Mouse (Mus musculus): ENCODE measurements around the gene Dync1i2. TPM values are rescaled to one million over a fixed set of nuclear protein-coding genes. Genes with fewer than 3 reads are reported as not detected.
A peak's percentile ranks its signal among the peaks of the same experiment; 100 is the strongest.

Dync1i2 gene
- polyA plus RNA-seq, 1 experiment, result 67.3 TPM

- H3K36me3 ChIP-seq (ENCODE audit: control insufficient read depth, insufficient read depth), result peaks cover 63% of the 10 kb centered on the region
These were observed 36.6 kb downstream of the Dync1i2 start for GRCm38 (mm10) chr2:71248071-71248470.

GRCm38 (mm10) chr2:71250841-71251240 lies 39.3 kb downstream of the Dync1i2 start:
- Histone ChIP-seq H3K4me3 (no peak overlapping the region), H3K4me2 (ENCODE audit: low read depth) (no peak overlapping the region), H3ac (ENCODE audit: control insufficient read depth, insufficient read length) (no peak overlapping the region), H3K36me3 (ENCODE audit: control insufficient read depth, insufficient read depth) (peaks cover 70% of the 10 kb centered on the region), H3K27me3 (ENCODE audit: control insufficient read depth, insufficient read depth, insufficient read length) (no peaks in the 10 kb centered on the region), H3K79me2 (ENCODE audit: control insufficient read depth, insufficient read depth) (no peaks in the 10 kb centered on the region)
- no peak for TF ChIP-seq E2F4 (IDR thresholded peaks at IDR 0.05; ENCODE audit: insufficient read depth)
- TF ChIP-seq REST (IDR thresholded peaks at IDR 0.05; ENCODE audit: insufficient read depth, insufficient read length), result no peak
- no peak for TF ChIP-seq POLR2A (IDR thresholded peaks at IDR 0.05; ENCODE audit: insufficient read length, low read depth)
- no peak for TF ChIP-seq MAX (IDR thresholded peaks at IDR 0.05; ENCODE audit: low read depth)
- no peak for TF ChIP-seq MYOG (IDR thresholded peaks at IDR 0.05; ENCODE audit: control insufficient read depth in 1 of 3, insufficient read depth in 1 of 3, insufficient read length in 2 of 3, low read depth in 2 of 3)
- TF ChIP-seq SRF (IDR thresholded peaks at IDR 0.05; ENCODE audit: control insufficient read depth, insufficient read length, low read depth), result no peak
- no peak for TF ChIP-seq MYOD1 (IDR thresholded peaks at IDR 0.05; ENCODE audit: control insufficient read depth in 1 of 3, insufficient read length in 2 of 3, low read depth in 2 of 3)
- no peak for TF ChIP-seq POLR2AphosphoS2 (IDR thresholded peaks at IDR 0.05; ENCODE audit: insufficient read length, low read depth)
- no peak for TF ChIP-seq TCF3 (IDR thresholded peaks at IDR 0.05; ENCODE audit: insufficient read length, low read depth)
- TF ChIP-seq TCF12 (IDR thresholded peaks at IDR 0.05; ENCODE audit: insufficient read depth, poor library complexity, severe bottlenecking), result no peak
- TF ChIP-seq CEBPB (IDR thresholded peaks at IDR 0.05; ENCODE audit: insufficient read depth, poor library complexity, severe bottlenecking), result no peak
- no peak for TF ChIP-seq USF1 (IDR thresholded peaks at IDR 0.05; ENCODE audit: low read depth)

More at GRCm38 (mm10) chr2:71248071-71248470, 36.6 kb downstream of the Dync1i2 start:
- Histone ChIP-seq H3K27me3 (ENCODE audit: control insufficient read depth, insufficient read depth, insufficient read length) (no peaks in the 10 kb centered on the region), H3K4me2 (ENCODE audit: low read depth) (peak overlapping the region; percentile 22), H3ac (ENCODE audit: control insufficient read depth, insufficient read length) (no peak overlapping the region), H3K4me3 (no peak overlapping the region), H3K79me2 (ENCODE audit: control insufficient read depth, insufficient read depth) (no peaks in the 10 kb centered on the region)
- no peak for TF ChIP-seq MAX (IDR thresholded peaks at IDR 0.05; ENCODE audit: low read depth)
- no peak for TF ChIP-seq MYOD1 (IDR thresholded peaks at IDR 0.05; ENCODE audit: control insufficient read depth in 1 of 3, insufficient read length in 2 of 3, low read depth in 2 of 3)
- TF ChIP-seq TCF12 (IDR thresholded peaks at IDR 0.05; ENCODE audit: insufficient read depth, poor library complexity, severe bottlenecking), result no peak
- no peak for TF ChIP-seq USF1 (IDR thresholded peaks at IDR 0.05; ENCODE audit: low read depth)
- TF ChIP-seq POLR2A (IDR thresholded peaks at IDR 0.05; ENCODE audit: insufficient read length, low read depth), result no peak

- no peak overlapping the region for H3ac ChIP-seq (ENCODE audit: control insufficient read depth, insufficient read length)
- H3K27me3 ChIP-seq (ENCODE audit: control insufficient read depth, insufficient read depth, insufficient read length), result no peaks in the 10 kb centered on the region
- peaks cover 77% of the 10 kb centered on the region for H3K36me3 ChIP-seq (ENCODE audit: control insufficient read depth, insufficient read depth)
- no peaks in the 10 kb centered on the region for H3K79me2 ChIP-seq (ENCODE audit: control insufficient read depth, insufficient read depth)
- TF ChIP-seq REST (IDR thresholded peaks at IDR 0.05; ENCODE audit: insufficient read depth, insufficient read length) (no peak), TCF3 (IDR thresholded peaks at IDR 0.05; ENCODE audit: insufficient read length, low read depth) (no peak), TCF12 (IDR thresholded peaks at IDR 0.05; ENCODE audit: insufficient read depth, poor library complexity, severe bottlenecking) (no peak), MYOG (IDR thresholded peaks at IDR 0.05; ENCODE audit: control insufficient read depth in 1 of 3, insufficient read depth in 1 of 3, insufficient read length in 2 of 3, low read depth in 2 of 3) (no peak), POLR2AphosphoS2 (IDR thresholded peaks at IDR 0.05; ENCODE audit: insufficient read length, low read depth) (no peak), CEBPB (IDR thresholded peaks at IDR 0.05; ENCODE audit: insufficient read depth, poor library complexity, severe bottlenecking) (no peak), E2F4 (IDR thresholded peaks at IDR 0.05; ENCODE audit: insufficient read depth) (no peak), POLR2A (IDR thresholded peaks at IDR 0.05; ENCODE audit: insufficient read length, low read depth) (no peak)
- H3K4me3 ChIP-seq, result no peak overlapping the region
- no peak overlapping the region for H3K4me2 ChIP-seq (ENCODE audit: low read depth)
These were observed 43.3 kb downstream of the Dync1i2 start for GRCm38 (mm10) chr2:71254836-71255235.

DNA sequence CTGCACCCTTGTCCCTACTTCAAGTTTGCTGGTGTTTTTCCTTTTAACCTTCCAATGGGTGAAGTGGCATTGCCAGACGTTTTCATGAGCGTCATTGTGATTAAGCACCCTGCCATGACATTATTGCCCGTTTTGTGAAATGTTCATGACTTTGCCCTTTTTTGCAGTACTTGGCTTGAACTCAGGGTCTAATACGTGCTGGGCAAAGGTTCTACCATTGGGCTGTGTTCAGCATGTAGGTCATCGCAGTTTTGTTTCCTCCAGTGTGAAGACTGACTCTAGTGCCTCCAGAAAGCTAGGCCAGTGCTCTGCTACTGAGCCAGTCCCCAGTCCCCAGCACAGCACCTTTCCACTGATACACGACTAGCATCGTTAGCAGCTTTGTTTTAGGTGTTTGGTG lies 45.1 kb downstream of the Dync1i2 start:
- no peaks in the 10 kb centered on the region for H3K27me3 ChIP-seq (ENCODE audit: control insufficient read depth, insufficient read depth, insufficient read length)
- no peak overlapping the region for H3ac ChIP-seq (ENCODE audit: control insufficient read depth, insufficient read length)
- H3K4me2 ChIP-seq (ENCODE audit: low read depth), result no peak overlapping the region
- H3K79me2 ChIP-seq (ENCODE audit: control insufficient read depth, insufficient read depth), result no peaks in the 10 kb centered on the region
- peaks cover 71% of the 10 kb centered on the region for H3K36me3 ChIP-seq (ENCODE audit: control insufficient read depth, insufficient read depth)
- H3K4me3 ChIP-seq, result no peak overlapping the region
- TF ChIP-seq USF1 (IDR thresholded peaks at IDR 0.05; ENCODE audit: low read depth), result no peak
- TF ChIP-seq MYOD1 (IDR thresholded peaks at IDR 0.05; ENCODE audit: control insufficient read depth in 1 of 3, insufficient read length in 2 of 3, low read depth in 2 of 3), result no peak
- no peak for TF ChIP-seq E2F4 (IDR thresholded peaks at IDR 0.05; ENCODE audit: insufficient read depth)
- TF ChIP-seq MYOG (IDR thresholded peaks at IDR 0.05; ENCODE audit: control insufficient read depth in 1 of 3, insufficient read depth in 1 of 3, insufficient read length in 2 of 3, low read depth in 2 of 3), result no peak

DNA sequence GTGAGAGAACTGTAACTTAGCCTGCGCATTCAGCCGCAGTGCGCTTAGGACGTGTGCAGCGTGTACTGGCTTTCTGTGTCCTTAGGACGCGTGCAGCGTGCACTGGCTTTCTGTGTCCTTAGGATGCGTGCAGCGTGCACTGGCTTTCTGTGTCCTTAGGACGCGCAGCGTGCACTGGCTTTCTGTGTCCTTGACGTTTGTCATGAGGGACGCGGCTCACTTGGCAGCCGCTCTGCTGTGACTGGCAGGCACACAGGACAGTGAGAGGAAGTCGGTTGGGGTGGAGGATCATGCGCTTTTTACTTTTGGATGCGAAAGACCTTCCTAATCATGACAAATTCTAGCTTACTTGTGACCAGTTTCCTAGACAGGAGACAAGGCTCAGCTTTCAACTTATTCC lies 53.1 kb downstream of the Dync1i2 start:
- no peak for TF ChIP-seq TCF12 (IDR thresholded peaks at IDR 0.05; ENCODE audit: insufficient read depth, poor library complexity, severe bottlenecking)
- no peak overlapping the region for H3ac ChIP-seq (ENCODE audit: control insufficient read depth, insufficient read length)

More for the DNA sequence above, 53.1 kb downstream of the Dync1i2 start:
- no peaks in the 10 kb centered on the region for H3K79me2 ChIP-seq (ENCODE audit: control insufficient read depth, insufficient read depth)
- no peak overlapping the region for H3K4me2 ChIP-seq (ENCODE audit: low read depth)
- peaks cover 31% of the 10 kb centered on the region for H3K36me3 ChIP-seq (ENCODE audit: control insufficient read depth, insufficient read depth)
- no peaks in the 10 kb centered on the region for H3K27me3 ChIP-seq (ENCODE audit: control insufficient read depth, insufficient read depth, insufficient read length)
- H3K4me3 ChIP-seq, result no peak overlapping the region

All from myocyte (in vitro differentiated cells).